Mouse (Mus musculus): Measurements from ENCODE around the gene Adamts16.
A peak's percentile ranks its signal among the peaks of the same experiment; 100 is the strongest.
"Not testable (repeated sequence)": the region's sequence is repeated elsewhere in the genome, so short reads cannot be mapped to it uniquely, and the experiment has no call there.

Adamts16 gene

DNA sequence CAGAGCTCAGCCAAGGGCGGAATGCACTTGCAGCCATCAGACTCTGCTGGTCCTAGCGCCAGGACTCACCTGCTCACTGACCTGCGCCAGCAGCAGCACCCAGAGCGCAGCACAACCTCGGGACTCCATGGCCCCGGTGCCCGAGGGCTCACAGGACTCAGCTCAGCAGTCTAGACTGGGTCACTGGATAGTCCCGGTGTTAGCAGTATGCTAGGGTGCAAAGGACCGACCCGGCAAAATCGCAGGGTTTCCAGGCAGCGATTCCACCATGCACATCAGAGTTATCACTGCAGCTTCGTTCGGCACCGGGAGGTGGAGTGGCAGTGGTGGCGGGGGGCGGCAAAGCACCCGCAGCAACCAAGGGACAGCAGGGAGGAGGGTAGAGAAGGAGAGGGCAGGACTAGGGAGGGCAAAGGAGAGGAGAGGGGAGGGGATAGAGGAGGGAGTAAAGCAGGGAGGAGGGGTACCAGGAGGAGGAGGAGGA lies at the start of gene Adamts16:
Gene Adamts16, minus strand, starts transcription at position 391 of the 484 bp plus-strand sequence.
- DNase-seq, result peak; percentile 18 to 27

DNA sequence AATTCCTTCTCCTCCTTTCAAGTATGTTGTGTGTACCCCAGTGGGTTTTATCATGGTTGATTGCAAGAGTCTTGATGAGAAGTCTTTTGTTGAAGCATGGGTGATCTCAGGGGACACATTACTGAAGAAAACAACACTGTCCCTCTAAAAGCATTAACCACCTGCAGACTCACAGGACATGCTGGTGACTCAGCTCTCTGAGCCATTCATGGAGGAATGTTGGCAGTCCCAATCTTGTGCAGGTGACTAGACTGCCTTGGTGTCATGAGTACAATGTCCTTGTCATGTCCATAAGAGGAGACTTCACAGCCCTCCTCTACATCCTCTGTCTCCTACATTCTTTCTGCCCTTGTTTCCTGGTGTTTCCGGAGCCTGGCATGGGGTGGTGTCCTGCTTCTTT lies 45.5 kb upstream of the Adamts16 start:
- no peak for DNase-seq

DNA sequence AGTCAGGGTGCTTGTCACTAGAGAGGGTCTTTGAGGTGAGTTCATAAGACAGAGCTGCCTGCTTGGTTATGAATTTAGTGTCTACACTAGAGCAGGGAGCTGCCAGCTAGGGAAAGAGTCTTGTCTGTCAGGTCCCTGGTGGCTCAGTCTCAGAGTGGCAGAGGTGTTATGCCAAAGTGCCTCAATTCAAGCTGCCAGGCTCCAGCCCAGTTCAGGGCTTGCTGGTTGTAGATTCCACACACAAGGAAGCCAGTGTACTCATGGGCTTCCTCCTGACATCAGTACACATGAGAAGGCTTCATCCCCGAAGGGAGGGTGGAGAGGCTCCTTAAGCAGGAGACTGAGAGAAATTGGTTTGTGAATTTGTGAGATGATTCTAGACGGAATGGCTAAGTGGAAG lies 43.4 kb upstream of the Adamts16 start:
- no peak for DNase-seq

DNA sequence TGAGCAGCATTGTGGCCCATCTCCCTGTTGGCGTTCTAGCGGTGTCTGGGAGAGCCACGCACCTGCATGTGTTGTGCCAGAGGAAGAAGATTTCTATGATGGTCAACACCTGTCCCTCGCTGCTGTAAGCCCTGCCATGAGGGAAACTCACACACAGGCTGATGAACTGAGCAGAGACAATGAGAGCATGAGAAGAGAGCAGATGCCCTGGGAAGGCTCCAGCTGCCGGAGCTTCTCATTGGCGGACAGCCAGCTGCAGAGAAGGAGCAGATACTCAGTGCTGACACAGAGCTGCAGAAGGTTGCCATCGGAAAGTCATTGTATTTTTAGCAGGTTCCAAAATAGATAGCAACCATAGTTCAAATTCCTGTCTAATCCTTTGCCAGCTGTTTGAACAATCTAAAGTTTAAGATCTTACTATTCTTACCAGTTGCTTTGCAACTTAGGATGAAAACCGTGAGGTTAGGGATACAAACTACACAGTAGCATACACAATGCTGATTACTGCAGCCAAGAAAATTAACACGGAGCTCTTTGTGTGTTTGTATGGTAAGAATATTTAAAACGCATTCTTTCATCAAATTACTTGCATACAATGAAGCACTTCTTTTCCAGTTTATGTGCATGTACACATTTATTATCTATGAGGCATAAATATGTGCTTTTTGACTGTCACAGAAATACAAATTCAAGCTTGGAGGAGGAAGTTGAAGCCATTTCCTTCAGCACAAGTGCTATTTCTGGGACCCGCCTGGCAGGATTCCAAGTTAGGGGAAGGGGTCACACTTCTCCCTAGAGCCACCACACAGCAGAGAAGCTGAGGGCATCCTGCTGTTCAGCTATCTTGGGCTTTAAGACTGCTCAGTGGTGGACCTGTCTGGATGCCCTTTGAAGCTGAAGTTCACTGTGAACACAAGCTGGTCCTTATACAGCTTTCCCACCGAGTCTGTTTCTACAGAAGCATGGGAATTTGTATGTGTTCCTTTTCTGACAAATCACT lies 42.6 kb upstream of the Adamts16 start:
- peak; percentile 62 to 68 for DNase-seq

GRCm38 (mm10) chr13:70879971-70880370 lies 38.4 kb upstream of the Adamts16 start:
- DNase-seq, result not testable (repeated sequence)

GRCm38 (mm10) chr13:70877550-70877913 lies 35.9 kb upstream of the Adamts16 start:
- no peak for DNase-seq

DNA sequence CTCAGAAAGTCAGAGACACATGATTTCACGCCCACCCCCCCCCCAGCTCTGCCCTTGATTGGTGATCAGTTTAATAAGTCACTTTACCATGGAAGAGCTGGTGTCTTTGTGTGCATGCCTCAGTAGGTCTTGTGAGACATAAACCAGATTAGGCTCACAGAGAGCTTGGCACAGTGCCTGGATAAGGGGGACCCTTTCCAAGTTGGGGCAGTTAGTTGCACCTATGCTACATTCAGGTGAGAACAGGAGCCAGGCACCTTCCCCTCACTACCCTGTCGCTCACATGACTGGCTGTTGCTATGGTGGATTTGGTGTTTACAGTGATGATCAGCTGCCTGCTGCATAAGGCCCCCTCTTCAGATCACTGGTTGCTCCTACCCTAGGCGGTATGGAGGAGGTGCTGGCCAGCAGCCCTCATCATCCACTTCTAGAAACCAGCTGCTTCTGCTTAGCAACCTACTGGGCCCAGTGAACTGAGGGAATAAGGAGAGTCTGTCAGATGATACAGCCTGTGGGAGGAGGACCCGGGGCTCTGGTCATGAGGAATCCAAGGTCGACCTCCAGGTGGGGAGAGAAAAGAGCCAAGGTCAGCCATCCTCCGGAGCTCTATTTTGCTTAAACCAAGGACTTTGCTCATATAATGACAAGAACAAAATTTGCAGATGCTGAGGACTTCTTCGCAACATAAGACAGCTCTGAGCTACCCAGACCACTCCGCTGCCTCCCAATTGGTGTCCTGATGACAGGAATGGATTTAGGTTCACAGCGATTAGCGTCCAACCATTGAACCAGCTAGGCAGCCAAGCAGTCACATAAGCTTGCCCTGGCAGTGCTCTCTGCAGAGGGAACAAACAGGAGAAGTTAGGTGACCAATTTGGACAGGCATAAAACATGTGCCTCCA lies 35.3 kb upstream of the Adamts16 start:
- no peak for DNase-seq

DNA sequence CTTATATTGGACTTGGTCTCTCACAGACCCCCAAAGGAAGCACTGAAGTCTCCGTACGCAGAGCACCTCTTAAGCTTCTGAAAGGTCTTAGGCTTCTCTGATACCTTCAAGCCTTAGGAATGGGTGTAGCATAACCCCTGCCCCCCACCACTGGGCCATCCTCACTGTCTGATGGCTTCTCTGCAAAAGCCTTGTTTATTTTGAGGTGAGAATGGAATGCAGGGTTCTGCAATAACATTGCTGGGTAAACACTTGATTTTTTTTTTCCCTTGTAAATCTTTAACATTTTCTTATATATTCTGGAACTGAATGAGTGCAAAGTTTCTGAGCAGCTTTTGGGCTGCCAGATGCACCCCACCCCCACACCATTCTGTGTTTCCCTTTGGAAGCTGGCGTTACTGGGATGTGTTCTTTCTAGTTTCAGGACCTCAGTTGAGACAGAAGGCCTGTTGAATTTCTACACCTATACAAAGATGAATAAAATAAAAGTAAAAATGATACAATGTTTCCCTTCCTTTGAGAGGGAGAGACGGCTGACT lies 33.9 kb upstream of the Adamts16 start:
- no peak for DNase-seq

DNA sequence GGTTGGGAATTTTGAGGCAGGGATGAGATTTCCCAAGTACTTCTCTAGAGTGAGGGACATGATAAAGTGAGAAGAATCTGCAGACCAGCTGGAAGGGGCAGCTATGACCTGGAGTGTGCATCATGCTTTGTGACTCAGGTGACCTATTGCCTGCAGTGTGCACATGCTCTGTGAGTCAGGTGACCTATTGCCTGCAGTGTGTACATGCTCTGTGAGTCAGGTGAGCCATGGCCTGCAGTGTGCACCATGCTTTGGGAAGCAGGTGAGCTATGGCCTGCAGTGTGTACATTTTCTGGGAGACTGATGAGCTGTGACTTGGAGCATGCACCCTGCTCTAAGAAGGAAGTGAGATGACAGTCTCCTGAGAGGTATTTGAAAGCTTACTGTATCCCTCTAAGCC lies 33.1 kb upstream of the Adamts16 start:
- DNase-seq, result no peak

- DNase-seq, result not testable (repeated sequence)
Measured at GRCm38 (mm10) chr13:70873851-70874250, 32.2 kb upstream of the Adamts16 start.

DNA sequence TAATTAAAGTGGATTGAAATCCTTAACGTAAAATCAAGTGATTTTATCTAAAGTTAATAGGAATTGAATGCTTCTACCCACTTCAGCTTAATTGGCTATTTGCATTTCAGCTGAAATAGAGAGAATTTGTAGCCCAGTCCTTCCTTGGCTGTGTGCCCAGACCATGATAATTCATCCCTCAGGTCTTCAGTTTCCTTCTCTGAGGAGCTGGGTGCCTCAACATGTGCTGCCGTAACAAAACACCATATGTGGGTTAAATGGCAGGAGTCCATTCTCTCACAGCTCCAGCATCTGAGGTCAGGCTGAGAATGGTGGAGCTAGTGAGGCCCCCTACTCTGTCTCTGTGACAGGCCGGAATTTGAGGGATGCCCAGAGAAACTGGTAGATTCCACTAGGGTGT lies 29.4 kb upstream of the Adamts16 start:
- no peak for DNase-seq

DNA sequence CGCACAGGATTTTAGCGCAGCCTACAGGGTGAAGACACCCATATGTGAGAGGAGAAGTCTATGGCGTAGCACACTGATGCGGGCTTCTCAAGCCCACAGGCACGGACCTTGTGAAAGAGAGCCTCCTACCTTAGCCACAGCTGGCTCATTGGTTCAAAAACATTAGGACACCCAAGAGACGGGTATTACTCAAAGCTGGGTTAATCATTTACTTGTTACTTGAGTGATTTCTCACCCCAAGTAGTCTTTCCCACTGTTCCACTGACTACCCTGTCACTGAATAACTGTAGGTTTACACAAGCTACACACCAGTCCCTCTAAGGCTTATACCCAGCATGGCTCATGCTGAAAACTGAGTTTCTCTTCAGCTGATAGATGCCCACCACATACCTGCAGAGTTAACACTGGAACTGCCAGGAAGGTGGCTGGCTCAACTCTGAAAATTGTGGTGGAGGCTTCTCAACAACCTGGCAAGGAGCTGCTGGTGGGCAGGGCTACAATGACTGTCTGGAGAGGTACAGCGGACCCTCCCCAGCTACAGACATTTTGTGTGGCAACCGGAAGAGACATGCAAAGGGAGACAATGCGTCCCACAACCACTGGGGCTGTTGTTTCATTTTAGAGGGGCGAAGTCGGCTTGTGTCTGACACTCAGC lies 25.5 kb upstream of the Adamts16 start:
- DNase-seq, result no peak

DNA sequence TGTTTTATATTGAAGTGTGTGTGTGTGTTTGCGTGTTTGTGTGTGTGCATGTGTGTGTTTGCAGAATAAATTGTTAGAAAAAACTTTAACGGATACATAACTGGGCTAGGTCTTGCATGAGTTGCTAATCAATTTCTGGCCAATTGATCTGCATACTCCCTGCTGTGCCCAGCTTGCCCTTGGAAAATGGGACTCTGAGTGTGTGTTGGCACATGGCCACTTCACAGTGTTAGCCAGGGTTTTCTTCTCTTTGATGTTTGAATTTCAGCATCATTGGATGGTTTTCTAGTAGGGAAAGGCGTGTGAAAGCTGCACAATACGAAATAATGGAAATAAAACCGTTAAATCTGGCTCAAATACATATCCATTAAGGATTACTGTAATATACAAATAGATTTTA lies 24.3 kb upstream of the Adamts16 start:
- no peak for DNase-seq

DNA sequence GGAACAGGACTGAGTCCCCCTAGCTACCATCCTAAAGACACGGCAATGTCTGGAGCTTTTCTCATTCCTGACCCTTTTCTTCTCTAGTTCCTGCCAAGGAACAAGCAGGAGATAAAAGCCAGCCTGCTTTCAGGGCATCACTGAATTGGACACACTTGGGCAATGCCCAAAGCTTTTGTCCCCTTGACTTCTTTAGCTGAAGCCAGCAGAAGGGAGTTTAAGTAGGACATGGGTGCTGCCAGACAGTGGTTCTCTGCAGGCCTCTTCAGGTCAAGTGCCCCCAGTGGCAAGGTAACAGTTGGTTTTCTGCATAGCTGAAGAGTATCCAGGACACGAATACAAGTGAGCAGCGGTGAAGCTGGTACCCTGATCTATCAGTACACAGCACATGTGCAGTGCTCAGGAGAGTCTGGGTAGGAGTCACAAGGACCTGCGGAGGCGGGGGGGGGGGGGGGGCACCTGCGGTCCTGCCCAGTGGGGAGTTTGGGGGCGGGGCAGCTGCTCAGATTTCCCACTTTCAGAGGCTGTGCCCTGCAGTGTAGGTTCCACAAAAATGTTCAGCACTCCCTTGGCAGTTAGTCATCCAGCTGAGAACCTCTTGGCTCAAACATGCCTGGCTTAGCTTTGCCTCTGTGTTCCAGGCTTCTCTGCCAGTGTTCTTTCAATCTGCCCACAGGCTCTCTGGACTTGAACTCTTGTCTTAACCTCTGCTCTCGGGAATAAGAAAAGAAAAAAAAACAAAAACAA lies 20.7 kb upstream of the Adamts16 start:
- peak in 1 of 2 experiments; percentile 17 for DNase-seq

DNA sequence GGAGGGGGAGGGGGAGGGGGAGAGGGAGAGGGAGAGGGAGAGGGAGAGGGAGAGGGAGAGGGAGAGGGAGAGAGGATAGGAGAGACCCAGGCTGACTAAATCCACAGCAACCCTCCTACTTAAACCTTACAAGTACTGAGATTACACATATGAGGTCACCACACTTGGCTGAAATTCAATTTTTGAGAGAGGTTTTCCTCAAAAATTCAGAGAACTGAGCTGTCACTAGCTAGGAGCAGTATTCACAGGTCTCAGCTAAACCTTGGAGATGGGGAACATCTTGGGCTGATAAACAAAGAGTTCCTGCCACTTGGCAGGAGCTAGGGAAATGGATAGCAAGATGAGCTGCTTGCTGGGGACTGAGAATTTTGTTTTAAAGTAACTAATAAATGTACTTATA lies 12.0 kb upstream of the Adamts16 start:
- no peak for DNase-seq

DNA sequence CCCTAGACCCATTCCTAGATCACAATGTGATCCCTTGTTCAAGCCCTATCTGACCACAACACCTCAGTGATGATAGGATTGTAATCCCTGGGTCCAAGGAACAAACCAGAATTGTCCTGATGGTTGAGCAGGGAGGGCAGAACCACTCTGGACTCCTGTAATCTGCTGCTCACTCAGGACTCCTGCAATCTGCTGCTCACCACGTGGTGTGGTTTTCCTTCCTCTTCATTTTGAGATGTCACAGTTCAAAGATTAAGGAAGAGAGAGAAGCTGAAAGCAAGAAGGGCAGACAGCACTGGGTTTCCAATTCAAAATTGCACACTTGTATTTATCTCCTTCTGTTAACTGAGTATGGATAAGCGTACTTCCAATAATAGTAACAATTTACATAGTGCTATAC lies 5.3 kb upstream of the Adamts16 start:
- DNase-seq, result no peak

- no peak for DNase-seq
Measured at GRCm38 (mm10) chr13:70845526-70845925, 3.9 kb upstream of the Adamts16 start.

- no peak for DNase-seq
Measured at GRCm38 (mm10) chr13:70842126-70842525, 515 bp upstream of the Adamts16 start.

DNA sequence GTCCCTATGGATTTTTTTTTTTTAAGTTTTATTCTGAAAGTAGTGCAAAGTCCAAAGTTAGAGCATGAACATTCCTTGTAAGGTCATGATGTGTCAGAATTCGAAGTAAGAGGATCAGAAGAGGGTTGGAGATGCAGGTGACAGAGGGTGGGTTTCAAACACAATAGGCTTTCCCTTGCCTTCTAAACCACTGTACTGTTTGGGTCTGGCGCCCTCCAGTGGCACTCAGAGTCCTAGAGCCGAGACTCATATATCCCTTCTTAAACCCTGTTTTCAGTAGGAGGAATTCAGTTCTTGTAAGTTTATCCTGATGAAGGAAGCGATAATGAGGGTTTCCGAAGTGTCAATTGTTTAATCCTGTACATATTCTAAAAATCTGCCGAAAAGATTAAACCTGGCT lies 1.4 kb downstream of the Adamts16 start:
- DNase-seq, result peak; percentile 65 to 75

DNA sequence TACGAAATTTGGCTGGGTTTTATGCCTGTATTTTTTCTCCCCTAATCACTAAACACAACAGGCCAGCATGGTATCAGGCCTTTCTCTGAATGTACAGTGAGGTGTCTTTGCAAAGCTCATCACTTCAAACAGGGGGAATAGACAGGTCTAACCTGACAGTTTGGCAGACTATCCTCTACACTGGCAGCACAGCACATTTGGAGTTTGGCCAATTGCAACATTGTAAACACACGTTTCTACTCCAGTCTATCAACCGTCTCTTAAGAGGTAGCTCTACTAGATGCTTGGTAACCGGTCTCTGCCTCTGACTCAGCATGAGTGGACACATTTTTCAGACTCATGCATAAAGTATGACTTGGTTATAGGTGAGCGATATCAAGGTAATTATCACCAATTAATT lies 4.0 kb downstream of the Adamts16 start:
- DNase-seq, result no peak

DNA sequence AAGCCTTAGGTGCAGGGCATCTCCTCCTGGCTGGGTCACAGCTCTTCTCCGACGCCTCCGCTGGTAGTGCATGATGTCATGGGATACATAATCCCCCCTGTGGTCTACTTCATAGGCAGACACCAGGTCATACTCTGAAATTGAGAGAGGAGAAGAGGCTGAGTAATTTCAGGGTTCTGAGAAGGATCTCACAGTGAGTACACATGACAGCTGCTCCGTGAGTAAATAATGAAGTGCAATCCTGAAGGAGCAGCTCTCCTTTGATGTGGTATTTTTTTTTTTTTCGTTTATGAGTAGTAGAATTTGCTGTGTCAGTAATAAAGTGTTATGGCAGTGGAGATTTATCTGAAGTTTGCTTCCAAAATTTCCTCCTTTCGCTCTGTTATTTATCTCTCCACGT lies 5.4 kb downstream of the Adamts16 start:
- DNase-seq, result no peak

DNA sequence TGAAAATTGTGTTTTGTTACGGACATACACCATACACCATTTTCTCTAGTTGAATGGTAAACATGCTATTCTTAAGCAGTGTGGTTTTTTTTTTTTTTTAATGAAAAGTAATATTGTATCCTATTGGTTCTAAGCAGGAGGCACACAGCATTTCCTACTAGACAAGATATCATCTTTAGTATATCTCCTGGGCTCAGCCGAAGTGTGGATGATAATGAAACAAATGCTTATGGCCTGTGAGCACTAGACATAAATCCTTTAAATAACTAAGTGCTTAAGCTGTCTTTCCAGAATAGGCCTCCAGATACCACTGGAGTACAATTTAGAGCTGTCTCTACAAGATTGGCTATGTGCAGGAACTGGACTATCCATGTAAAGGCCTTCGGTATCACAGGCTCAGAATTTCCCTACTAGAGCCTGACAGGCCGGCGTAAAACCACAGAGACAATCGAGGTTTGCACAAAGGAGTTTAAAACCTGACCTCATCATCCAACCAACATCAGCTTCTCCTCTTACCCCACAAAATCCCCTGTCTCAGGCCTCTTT lies 8.9 kb downstream of the Adamts16 start:
- DNase-seq, result no peak

Measured in cerebellum, adult 18-20 months (tissue).